9 mouse cellular contexts compared by ENCODE assay signal in genomic region chr2:58135061-58135463, GRCm38 (mm10).
A peak's percentile ranks its signal among the peaks of the same experiment; 100 is the strongest.
DNase-seq lines count a peak whose midpoint lies in the region; ATAC-seq lines count a peak whose summit lies in the region.
"Had no signal": no experiment of that assay in that cellular context is flagged by ENCODE, and none has a peak within 500 bp of the region (broad histone marks: within the 10 kb centered on the region; RNA-seq: fewer than 3 reads in every experiment).

No protein-coding gene starts in this region.

- DNase-seq in frontal cortex, postnatal 14 days (ENCODE audit: low spot score in 2 of 2): no peak
- DNase-seq in 416B (ENCODE audit: low read depth): peak; percentile 89
- DNase-seq in cerebellum, adult 11-12 months: peak; percentile 59
- DNase-seq in adrenal gland, postnatal 36 days: no peak
- DNase-seq in kidney, adult 18-20 months: no peak
- no peak for DNase-seq in adrenal gland, adult 8-10 months

- ATAC-seq in frontal cortex, adult (ENCODE audit: low TSS enrichment): peak; percentile 99
- peak; percentile 57 for ATAC-seq in inflammation-experienced regulatory T-cells, adult 6 months
- ATAC-seq: liver, embryonic 12.5 days had no signal

Comparison
In these comparisons a context has a peak if more than half of its experiments do, and no peak if none do; other contexts are left out.
1. DNase-seq: peak in 416B (single experiment) and cerebellum, adult 11-12 months (single experiment); none in frontal cortex, postnatal 14 days (0 of 2), adrenal gland, postnatal 36 days (0 of 2), kidney, adult 18-20 months (single experiment) and adrenal gland, adult 8-10 months (single experiment).